Mouse (Mus musculus): ENCODE results near the gene Srarp. TPM values are rescaled to one million over a fixed set of nuclear protein-coding genes. Genes with fewer than 3 reads are reported as not detected.

Gene Srarp
- total RNA-seq, 1 experiment from 2014 or later: not detected

DNA sequence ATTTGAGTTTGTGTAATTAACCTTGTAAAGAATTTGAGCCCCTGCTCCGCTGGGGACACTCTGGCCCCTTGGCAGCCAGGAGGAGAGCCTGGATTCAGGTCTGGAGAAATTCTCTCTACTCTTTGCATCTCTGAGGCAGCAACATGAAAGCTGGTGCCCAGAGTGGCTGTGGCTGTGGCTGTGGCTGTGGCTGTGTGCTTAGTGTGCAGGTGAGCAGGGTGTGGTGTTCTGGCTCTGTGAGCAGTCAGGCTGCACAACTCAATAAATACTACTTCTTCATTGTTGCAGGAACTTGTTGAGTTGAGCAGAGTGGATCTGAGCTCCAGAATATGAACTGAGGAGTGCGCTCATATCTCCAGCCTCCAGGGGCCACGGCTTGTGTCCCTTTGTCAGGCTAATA is 23.0 kb upstream of the Srarp start:
- no peak for ATAC-seq (replicated peaks; ENCODE audit: low read depth, poor library complexity, severe bottlenecking)

DNA sequence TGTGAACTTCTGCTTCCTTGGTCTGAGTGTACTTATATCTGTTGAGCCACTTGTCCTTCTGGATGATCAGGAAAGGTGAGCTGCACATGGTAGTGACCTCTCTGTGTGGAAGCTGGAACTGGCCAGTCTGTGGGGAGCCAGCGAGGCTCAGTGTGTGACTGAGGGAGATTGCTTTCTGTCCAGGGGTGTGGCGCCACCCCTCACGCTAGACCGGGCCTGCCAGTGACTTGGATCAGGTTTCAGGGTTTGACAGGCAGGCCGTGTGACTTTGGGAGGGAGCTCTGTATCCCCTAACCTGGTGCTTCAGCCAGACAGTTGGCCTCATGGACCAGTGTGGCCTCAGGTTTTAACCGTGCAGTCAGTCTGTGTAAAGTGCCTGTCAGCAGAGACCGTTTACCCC is 22.3 kb upstream of the Srarp start:
- no peak for ATAC-seq (replicated peaks; ENCODE audit: low read depth, poor library complexity, severe bottlenecking)

DNA sequence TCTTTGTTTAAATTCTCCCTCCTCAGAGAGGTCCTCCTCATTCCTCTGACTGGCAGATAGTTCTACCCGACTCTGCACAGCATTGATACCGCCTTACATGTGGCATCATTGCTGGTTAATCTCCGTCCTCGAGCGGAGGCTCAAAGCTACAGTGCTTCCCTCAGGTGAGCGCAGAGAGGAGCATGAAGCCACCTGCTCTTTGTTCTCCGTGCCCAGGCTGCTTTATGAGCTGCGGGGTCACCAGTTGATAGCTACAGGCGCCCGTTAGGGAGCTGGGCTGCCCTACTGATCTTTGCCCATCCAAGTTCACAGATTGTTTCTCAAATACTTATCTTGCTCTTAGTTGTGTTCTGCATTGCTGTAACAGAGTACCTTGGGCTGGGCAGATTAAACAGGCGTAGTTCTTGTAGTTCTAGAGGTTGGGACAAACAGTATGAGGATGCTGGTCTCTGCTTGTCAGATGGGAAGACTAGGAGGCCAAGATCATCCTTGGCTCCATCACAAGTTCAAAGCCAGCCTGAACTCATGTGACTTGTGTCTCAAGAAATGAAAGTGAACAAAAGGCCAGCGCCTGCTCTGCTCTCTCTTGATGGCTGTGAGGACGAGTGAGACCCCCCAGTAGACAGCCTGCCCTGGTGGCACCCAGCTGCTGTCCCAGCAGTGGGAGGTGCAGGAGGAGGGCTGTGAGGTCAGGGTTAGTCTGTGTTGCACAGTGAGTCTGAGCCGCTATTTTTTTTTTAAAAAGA is 20.5 kb upstream of the Srarp start:
- ATAC-seq (replicated peaks; ENCODE audit: low read depth, poor library complexity, severe bottlenecking): no peak

DNA sequence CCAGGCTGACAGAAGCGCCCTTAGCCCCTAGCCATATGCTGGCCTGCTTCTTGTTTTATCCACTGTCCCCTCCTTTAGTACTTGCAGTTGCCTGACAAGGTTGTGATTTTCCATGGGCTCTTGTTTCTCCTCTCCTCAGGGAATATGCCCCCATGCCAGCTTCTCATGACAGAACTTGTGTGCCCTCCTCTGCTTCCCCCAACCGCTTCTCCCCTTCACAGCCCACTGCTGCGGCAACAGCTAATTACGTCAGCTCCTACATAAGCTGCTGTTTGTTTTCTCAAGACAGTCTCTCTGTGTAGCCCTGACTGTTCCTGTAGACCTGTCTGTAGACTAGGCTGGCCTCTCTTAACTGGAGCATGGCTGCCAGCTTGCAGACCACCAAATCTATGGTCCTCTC is 19.6 kb upstream of the Srarp start:
- ATAC-seq (replicated peaks; ENCODE audit: low read depth, poor library complexity, severe bottlenecking): no peak

DNA sequence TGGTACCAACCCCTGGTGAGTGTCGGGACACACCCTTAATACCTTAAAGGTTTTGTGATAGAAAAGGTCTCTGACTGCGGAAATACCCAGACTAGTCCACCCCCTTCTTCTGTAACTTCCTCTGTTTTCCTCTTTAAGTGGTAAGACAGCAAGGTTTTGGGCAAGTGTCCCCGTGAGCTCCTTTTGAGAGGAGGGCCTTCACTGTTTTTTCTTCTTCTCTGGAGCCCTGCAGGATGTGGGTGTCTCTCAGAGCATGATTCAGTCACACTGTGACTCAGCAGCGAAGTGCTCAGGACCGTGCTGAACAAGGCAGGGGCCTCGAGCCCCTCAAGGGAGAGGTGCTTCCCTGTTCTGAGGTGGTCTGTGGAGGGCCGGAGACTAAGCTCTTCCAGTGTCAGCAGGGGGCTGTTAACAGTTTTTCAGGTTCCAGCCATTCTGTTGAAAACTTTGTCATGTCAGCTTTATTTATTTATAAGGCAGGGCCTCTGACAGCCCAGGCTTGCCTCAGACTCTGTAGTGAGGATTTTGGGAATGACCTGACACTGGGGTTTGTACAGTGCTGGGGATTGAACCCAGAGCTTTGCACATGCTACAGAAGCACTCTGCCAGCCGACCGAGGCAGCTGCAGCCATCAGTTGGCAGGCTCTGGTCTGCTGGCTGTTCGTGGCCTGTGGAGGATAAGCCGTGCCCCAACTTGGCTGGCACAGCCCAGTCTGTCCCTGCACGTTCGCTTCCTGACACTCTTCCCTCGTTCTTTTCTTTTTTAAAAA is 18.9 kb upstream of the Srarp start:
- ATAC-seq (replicated peaks; ENCODE audit: low read depth, poor library complexity, severe bottlenecking): peak; percentile 84

DNA sequence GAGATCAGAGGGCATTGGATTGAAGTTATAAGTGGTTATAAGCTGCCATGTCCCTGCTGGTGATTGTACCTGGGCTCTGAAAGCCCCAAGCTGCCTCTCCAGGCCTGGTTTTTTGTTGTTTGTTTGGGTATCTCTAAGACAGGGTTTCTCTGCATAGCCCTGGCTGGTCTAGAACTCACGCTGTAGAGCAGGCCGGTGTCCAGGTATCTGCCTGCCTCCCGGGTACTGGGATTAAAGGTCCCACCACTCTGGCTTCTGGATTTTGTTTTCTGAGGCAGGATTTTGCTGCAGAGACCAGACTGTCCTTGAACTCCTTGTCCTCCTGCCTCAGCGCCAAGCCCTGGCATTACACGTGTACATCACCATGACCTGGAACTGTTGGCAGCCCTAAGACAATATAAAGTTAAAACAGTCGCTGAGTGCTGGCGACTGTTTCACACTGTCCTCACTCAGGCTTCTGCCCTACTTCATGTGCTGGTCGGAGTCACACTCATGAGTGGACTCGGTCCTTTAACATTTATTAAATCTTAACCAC is 16.1 kb upstream of the Srarp start:
- no peak for ATAC-seq (replicated peaks; ENCODE audit: low read depth, poor library complexity, severe bottlenecking)

DNA sequence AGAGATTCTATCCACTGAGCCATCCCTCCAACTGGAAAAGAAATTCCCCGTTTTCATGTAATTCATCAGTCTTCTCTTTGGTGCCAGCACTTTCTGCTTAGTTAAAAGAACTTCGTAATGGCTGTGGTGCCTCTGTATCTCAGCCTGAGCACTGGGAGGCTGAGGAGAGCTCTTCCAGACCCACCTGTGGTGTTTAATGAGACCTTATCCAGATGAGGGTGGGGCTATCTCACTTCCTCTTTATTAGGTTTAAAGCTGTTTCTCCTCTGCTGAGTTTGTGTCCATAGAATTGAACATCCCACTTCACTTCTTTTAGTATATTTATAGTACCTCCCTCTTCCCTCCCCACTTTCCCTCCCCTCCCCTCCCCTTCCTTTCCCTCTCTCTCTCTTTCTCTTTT is 15.3 kb upstream of the Srarp start:
- ATAC-seq (replicated peaks; ENCODE audit: low read depth, poor library complexity, severe bottlenecking): no peak

DNA sequence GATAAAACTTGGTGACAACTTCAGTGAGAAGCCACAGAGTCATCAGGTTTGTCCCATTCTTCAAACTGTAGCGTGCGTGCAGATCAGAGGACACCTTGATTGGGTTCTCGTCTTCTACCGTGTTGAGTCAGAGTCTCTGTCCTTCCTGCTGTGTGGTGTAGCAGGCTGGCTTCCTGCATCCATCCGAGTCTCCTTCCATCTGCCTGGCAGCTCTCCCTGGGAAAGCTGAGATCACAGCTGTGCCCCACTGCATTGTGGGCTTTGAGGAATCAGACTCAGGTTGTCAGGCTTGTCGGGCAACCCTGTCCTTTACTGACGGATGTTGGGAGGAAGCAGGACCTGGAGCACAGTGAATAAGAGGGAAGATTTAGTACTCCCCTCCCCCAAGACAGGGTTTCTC is 10.3 kb upstream of the Srarp start:
- ATAC-seq (replicated peaks; ENCODE audit: low read depth, poor library complexity, severe bottlenecking): no peak

DNA sequence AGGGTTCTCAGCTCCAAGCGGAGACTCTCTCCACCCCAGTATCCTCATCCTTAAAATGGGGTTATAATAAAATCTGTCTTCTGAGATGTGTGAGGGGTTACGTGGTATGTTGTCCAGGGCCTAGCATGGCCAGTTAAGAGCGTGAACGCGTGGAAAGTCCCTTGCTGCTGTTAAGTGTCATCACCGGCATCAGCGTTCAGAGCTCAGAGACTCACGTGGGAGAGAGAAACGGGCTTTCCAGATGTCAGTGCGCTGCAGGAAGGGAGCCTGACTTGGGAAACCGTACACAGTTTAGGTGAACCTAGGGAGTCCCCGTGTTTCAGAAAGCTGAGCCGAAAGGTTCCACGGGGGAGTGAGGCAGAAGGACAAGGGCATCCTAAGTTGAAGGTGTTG is 9.4 kb upstream of the Srarp start:
- ATAC-seq (replicated peaks; ENCODE audit: low read depth, poor library complexity, severe bottlenecking): no peak

DNA sequence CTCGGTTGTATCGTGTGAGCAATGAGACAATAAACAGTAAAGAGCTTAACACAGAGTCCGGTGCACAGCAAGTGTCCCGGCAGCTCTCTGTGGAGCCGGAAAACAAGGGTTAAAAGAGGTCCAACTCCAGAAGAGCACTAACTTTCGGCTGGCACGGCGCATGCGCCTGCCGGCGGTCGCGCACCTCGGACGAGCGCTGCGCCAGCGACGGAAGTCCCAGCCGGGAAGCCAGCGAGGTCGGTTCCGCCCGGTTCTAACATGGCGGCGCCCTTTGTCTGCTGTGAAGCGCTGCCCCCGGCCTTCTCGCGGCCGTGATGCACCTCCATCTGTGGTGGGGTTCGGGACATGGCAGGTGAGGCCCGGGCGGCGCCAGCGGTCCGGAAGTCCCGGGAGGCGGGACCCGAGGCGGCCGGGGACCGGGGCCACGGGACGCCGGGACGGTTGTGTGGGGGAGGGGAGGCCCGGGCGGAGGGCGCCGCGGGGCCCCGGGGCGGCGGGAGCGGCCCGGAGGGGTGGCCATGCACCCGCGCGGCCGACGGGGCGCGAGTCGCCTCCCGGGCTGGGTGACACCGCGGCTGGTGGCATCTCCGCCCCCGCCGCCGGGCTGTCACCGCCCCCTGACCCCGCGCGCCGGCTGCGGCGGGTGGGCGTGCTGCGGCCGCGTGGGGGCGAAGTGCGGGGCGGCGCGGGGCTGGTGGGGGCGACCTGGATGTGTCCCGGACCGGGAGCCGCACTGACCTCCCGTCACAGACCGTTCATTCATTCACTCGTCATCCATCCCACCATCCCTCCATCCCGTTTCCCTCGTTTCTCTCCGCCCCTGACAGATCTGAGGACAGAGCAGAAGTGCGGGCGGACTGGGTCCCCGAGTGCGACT is 8.8 kb upstream of the Srarp start, which contains the start of gene Zbtb17:
Gene Zbtb17 (plus strand): TSS at position 204 of the 877 bp plus-strand sequence.
- ATAC-seq (replicated peaks; ENCODE audit: low read depth, poor library complexity, severe bottlenecking): peak; percentile 93

DNA sequence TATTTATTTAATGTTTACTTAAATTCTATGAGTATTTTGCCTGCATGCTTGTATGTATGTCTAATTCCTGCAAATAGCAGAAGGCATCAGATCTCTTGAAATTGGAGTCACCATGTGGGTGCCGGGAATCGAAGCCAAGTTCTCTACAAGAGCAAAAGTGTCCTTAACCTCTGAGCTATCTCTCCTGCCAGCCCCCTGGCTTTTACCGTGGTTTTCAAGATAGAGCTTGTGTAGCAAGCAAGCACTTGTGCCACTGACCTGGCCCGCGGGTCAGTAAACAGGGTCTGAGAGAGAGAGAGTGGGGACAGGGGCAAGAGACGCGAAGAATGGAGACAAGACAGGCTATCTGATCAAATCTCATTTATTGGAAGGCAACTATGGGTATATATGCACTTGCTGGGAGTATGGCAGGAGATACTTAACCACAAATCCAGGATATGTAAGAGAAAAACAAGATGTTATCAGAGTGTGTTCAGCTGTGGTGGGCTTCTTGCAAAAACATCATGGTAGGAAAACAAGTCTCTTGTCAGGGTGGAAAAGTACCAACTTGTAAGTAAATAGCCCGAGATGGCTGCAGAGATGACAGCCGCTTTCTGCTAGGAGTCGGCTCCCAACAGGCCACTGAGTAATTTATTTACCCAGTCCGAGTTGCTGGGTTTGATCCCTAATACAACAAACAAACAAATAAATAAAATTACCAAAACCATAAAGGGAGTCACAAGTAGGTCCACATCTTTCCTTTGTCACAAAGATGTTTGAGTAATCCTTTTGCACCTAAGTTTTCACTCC is 7.9 kb upstream of the Srarp start:
- no peak for ATAC-seq (replicated peaks; ENCODE audit: low read depth, poor library complexity, severe bottlenecking)

DNA sequence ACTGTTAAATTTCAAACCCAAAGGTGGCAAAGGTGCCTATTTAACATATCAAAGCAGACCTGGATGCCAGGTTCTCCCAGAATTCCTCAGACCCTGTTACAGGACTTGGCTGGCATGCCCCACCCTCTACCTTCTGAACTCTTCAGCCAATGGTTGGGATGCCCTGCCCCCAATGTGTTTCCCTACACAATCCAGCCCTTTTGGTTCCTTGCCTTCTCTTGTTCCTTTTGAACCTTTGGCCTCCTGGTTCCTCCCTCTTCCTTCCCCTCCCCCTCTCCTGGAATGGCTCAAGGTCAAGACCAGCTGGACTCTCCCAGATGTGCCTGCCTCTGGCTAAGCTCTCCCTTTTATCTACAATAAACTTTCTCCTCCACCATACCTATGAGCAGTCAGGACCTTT is 5.0 kb upstream of the Srarp start:
- no peak for ATAC-seq (replicated peaks; ENCODE audit: low read depth, poor library complexity, severe bottlenecking)

DNA sequence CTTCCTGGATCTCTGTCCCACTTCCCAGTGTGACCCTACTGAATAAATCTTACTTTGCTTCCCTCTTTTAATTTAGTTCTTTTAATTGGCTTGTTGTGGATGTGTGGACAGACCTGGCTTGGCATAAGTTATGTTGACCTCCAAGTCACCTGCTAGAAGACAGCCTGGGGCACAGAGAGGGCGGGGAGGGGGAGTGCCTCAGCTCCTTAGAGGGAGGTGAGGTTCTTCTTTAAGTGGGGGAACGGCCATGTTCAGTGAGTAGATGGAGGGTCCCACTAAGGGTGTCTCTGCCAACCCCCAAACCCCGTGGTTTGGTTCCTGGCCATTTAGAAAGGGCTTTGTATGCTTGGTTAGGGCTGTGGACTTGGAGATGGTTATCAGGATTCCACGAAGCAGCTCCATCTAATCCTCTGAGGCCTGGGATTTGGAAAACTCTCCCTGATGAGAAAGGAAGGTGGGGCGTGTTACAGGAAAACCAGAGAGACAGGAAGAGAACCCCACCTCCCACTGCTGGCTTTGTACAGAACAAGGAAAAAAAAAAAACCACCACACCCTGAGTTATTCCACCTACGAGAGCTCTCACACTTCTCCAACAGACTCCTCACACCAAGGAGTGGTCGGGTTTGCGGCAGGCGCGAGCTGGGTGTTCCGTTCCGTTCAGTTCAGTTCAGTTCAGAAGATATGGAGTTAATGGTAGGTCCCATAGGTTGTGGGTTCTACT is 3.3 kb upstream of the Srarp start:
- no peak for ATAC-seq (replicated peaks; ENCODE audit: low read depth, poor library complexity, severe bottlenecking)

DNA sequence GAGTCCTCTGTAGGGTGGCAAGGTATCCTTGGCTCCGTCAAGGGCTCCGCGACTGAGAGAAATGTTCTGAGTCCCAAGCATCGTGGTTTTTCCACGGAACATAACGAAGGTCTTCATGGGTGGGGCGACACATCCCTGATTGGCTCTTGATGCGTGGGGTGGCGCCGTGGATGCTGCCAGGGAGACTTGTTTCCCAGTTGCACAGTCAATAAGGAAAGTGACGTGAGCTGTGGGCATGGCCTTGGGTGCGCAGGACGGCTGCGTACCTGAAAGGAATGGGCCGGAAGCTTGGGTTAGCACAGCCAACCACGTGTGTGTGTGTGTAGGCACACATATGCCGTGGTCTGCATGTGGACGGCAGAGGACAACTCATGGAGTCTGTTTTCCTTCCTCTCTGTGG is 2.7 kb downstream of the Srarp start:
- no peak for ATAC-seq (replicated peaks; ENCODE audit: low read depth, poor library complexity, severe bottlenecking)

DNA sequence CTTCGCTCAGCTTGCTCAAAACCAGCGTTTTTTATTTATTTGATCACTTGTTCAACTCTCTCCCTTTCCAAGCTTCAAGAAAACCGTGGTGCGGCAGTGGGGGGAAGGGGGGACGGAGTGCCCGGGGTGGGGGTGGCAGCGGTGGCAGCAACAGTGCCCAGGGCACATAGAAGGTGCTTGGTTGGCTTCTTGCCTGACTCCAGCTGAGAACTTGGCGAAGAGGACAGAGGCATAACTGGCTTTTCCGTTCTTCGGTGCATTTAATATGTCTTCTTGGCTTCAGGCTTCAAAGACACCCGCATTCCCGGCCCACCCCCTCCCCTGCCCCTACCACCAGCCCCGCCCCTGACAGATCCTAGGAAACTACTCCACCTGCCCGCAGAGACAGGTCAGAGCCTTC is 3.2 kb downstream of the Srarp start:
- no peak for ATAC-seq (replicated peaks; ENCODE audit: low read depth, poor library complexity, severe bottlenecking)

DNA sequence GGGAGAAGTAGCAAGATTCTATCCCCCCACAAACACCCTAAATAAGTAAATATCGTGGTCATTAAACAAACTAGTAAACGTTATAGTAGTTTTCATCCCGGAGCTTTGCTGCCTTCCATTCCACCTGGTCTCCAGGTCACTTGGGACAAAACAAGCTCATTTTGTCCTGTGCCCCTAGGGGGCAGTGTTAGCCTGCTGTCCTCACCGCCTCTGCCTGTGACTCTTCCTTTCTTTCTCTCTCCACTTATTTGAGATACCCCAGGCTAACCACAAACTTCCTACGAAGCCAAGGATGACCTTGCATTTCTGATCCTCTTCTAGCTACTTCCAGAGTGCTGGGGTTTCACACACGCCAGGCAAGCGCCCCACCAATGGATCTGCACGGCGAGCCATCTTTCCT is 4.9 kb downstream of the Srarp start:
- ATAC-seq (replicated peaks; ENCODE audit: low read depth, poor library complexity, severe bottlenecking): peak; percentile 94

DNA sequence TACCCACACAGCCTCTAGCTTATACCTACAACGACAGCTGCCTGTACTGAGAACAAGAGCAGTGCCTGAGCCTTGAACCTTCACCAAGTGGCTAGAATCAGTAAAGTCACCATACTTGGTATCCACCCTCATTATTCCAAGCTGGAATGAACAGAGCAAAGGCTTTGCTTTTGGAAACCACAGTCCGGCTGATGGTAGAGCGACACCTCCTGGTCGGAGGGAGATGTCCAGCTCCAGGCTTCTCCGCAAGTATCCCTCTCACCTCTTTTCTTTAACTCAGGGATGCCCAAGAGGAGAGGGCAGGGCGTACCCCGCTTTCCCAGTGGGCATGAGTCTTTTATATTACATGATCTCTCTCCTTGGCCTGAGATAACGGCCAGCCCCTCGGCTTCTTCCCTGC is 6.1 kb downstream of the Srarp start:
- no peak for ATAC-seq (replicated peaks; ENCODE audit: low read depth, poor library complexity, severe bottlenecking)

DNA sequence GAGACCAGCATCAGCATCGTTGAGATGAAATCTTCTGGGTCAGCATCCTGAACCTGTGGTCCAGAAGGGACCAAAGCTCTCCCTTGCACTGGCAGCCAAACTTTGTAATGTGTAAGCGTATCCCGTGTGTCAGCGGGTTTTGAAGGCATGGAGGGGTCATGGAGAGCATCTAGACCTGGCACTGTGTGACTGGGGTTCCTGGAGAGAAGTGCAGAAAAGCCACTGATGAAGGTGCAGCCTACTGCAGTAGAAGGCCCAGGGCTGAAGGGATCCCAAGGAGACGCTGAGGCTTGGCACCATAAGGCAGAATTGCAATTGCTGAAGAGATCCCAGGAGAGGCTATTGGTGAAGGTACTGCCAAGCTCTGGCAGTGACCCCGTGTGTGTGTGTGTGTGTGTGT is 6.5 kb downstream of the Srarp start:
- no peak for ATAC-seq (replicated peaks; ENCODE audit: low read depth, poor library complexity, severe bottlenecking)

DNA sequence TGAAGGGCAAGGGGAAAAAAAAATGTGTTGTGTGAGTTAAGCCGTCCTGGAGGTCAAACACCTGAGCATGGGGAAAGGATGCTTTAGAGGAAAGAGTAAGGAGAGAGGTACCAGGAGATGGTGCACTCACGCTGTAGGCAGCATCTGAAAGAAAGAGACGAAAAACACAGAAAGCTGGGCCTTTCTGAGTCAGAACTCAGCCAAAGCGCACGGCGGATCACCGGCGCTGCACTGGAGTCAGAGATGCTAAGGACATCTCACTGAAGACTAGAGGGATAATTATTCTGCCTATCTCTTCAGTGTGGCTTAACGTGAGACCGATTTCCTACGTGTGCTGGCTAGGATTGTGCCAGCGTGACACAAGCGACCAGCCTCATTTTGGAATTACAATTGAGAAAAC is 8.0 kb downstream of the Srarp start:
- no peak for ATAC-seq (replicated peaks; ENCODE audit: low read depth, poor library complexity, severe bottlenecking)

All from common myeloid progenitor, adult 5-6 weeks (primary cell).